Comparison of ENCODE assay signal across 15 mouse cellular contexts in the genomic region with DNA sequence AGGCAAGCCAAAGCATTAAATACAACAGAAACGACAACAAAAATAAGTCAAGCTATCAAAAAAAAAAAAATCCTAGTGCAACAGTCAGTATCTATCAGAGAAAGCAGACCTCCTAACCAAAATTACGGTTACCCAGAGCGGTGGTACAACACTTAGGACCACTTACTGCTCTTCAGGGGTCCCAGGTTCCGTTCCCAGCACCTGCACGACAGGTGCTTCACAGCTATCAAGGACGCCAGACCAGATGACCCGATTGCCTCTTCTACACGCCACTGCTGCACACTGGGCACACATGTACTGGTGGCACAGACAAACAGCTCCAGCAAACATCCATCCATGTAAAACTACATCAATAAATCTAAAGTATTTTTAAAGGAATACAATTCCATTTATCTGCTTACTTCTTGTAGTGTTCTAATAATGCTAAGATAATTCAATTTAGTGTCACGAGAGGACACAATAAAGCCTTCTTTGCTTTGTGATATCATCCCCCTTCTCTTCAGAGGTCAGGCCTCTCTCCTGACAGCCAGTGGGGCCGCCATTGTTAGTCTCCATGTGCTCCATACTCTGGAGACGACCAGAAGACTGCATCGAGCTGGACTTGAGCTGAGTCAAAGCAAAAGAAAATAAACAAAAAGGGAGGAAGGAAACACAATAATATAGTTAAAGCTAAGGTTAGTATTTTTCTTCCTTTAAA. TPM values are rescaled to one million over a fixed set of nuclear protein-coding genes. Genes with fewer than 3 reads are reported as not detected.
DNase-seq lines count a peak whose midpoint lies in the region; ATAC-seq and TF ChIP-seq lines count a peak whose summit lies in the region.
"Had no signal": no experiment of that assay in that cellular context is flagged by ENCODE, and none has a peak within 500 bp of the region (broad histone marks: within the 10 kb centered on the region; RNA-seq: fewer than 3 reads in every experiment).

No protein-coding gene starts in this region.

- DNase-seq in heart, adult 8-10 months (ENCODE audit: low spot score) = no peak
- no peak for DNase-seq in testis, postnatal 14 days (ENCODE audit: low spot score)
- no peak for DNase-seq in liver, embryonic 11.5 days (ENCODE audit: low spot score)
- no peak for DNase-seq in spleen, postnatal 10 days (ENCODE audit: low spot score in 2 of 2)
- DNase-seq in urinary bladder, adult 18-20 months (ENCODE audit: low spot score in 2 of 2) = no peak
- DNase-seq: cerebellum, adult 9-11 months; right cerebral cortex, adult 18-20 months had no signal

- no peaks in the 10 kb centered on the region for H3K27me3 ChIP-seq in heart, embryonic 12.5 days (replicated peaks)
- no peaks in the 10 kb centered on the region for H3K27me3 ChIP-seq in testis, adult 2 months (ENCODE audit: control insufficient read depth, insufficient read depth, low read length)
- H3K27me3 ChIP-seq in liver, embryonic 11.5 days (replicated peaks; ENCODE audit: control insufficient read depth, insufficient read depth, low read length) = no peaks in the 10 kb centered on the region
- H3K27me3 ChIP-seq: forebrain, embryonic 15.5 days; limb, embryonic 12.5 days; Patski had no signal

- peak overlapping the region; percentile 57 for H3K4me2 ChIP-seq in heart, embryonic 12.5 days
- H3K4me2 ChIP-seq in liver, embryonic 11.5 days = peak overlapping the region; percentile 62
- H3K4me2 ChIP-seq: forebrain, embryonic 15.5 days; limb, embryonic 12.5 days had no signal

- H3K9me3 ChIP-seq in heart, embryonic 12.5 days (replicated peaks) = no peaks in the 10 kb centered on the region
- no peaks in the 10 kb centered on the region for H3K9me3 ChIP-seq in liver, embryonic 11.5 days (ENCODE audit: control insufficient read depth, low read length)
- H3K9me3 ChIP-seq: forebrain, embryonic 15.5 days; limb, embryonic 12.5 days; megakaryocyte, embryonic 14.5 days had no signal

- peaks cover 83% of the 10 kb centered on the region for H3K4me1 ChIP-seq in heart, embryonic 12.5 days (replicated peaks)
- peaks cover 2% of the 10 kb centered on the region for H3K4me1 ChIP-seq in testis, adult 2 months (ENCODE audit: control insufficient read depth, insufficient read depth, low read length)
- H3K4me1 ChIP-seq in liver, embryonic 11.5 days (replicated peaks; ENCODE audit: control insufficient read depth, insufficient read depth, low read length) = peaks cover 43% of the 10 kb centered on the region

- no peak for ATAC-seq in heart, embryonic 12.5 days (ENCODE audit: insufficient number of reproducible peaks, low FRiP score)
- no peak for ATAC-seq in liver, embryonic 11.5 days (replicated peaks; ENCODE audit: low FRiP score)
- ATAC-seq: CD4-positive, CD25-positive, alpha-beta regulatory T cell, adult 4 months; forebrain, embryonic 15.5 days had no signal

- TF ChIP-seq CTCF in testis, adult 2 months (IDR thresholded peaks at IDR 0.05; ENCODE audit: control insufficient read depth, insufficient read depth, insufficient replicate concordance, low read depth, low read length) = no peak

- H3K27ac ChIP-seq in heart, embryonic 12.5 days (ENCODE audit: poor library complexity, severe bottlenecking) = peak overlapping the region; percentile 84
- H3K27ac ChIP-seq in testis, adult 2 months (ENCODE audit: control insufficient read depth, insufficient read depth, low read depth, low read length) = no peak overlapping the region
- peak overlapping the region; percentile 75 for H3K27ac ChIP-seq in liver, embryonic 11.5 days (ENCODE audit: low read depth, low read length)

- H3K9ac ChIP-seq in heart, embryonic 12.5 days = no peak overlapping the region; the same call in 1 of the 2 replicates
- H3K9ac ChIP-seq in liver, embryonic 11.5 days (ENCODE audit: low read depth, low read length) = peak overlapping the region; percentile 64
- H3K9ac ChIP-seq: forebrain, embryonic 15.5 days; limb, embryonic 12.5 days had no signal

- H3K4me3 ChIP-seq in heart, embryonic 12.5 days = peak overlapping the region; percentile 19
- peak overlapping the region; percentile 68 for H3K4me3 ChIP-seq in testis, adult 2 months (ENCODE audit: control insufficient read depth, low read depth, low read length)
- H3K4me3 ChIP-seq in liver, embryonic 11.5 days (ENCODE audit: low read depth, low read length) = peak overlapping the region; percentile 49
- H3K4me3 ChIP-seq: forebrain, embryonic 15.5 days; limb, embryonic 12.5 days; megakaryocyte, embryonic 14.5 days had no signal

- WGBS in heart, embryonic 12.5 days = 67% methylated on average over 12 of the region's 12 CpGs
- 70% methylated on average over 12 of the region's 12 CpGs for WGBS in liver, embryonic 11.5 days

- H3K36me3 ChIP-seq in heart, embryonic 12.5 days = peaks cover 13% of the 10 kb centered on the region
- H3K36me3 ChIP-seq in testis, adult 2 months (ENCODE audit: control insufficient read depth, insufficient read depth, low read length) = no peaks in the 10 kb centered on the region
- peaks cover 3% of the 10 kb centered on the region; the same call in 1 of the 2 replicates for H3K36me3 ChIP-seq in liver, embryonic 11.5 days (ENCODE audit: control insufficient read depth, insufficient read depth, low read length)
- H3K36me3 ChIP-seq: forebrain, embryonic 15.5 days; limb, embryonic 12.5 days had no signal

- TF ChIP-seq POLR2A in testis, adult 2 months (IDR thresholded peaks at IDR 0.05; ENCODE audit: control insufficient read depth, low read depth, low read length) = no peak

RNA-seq across cellular contexts. Expression of a gene that starts 12.2 kb away (rescaled TPM):
- 42.5 and 44.8 TPM in 2 replicates for polyA plus RNA-seq in heart, embryonic 12.5 days (2016; fragmentation: Nextera tagmentation; extraction: Ambion mirVana)
- total RNA-seq in heart, adult 8-10 months (2022) = 10 to 100 TPM; 33.6 to 43.1 (median 40.6) TPM
- polyA plus RNA-seq in testis, adult 2 months (2012; rRNA removed) = 9.8 and 11.3 TPM in 2 replicates
- 19.5 and 20.6 TPM in 2 replicates for polyA plus RNA-seq in liver, embryonic 11.5 days (2014; fragmentation: Nextera tagmentation; extraction: Ambion mirVana)
- total RNA-seq: monocyte, adult 5-6 weeks had no signal
- polyA plus RNA-seq: CD4-positive, CD25-positive, alpha-beta regulatory T cell, adult 4 months had no signal
